Mouse (Mus musculus) embryonic fibroblast, embryonic 13.5 days (primary cell): Measurements from ENCODE around the gene Sgsm3. TPM values are rescaled to one million over a fixed set of nuclear protein-coding genes. Genes with fewer than 3 reads are reported as not detected.
"Not testable (repeated sequence)": the region's sequence is repeated elsewhere in the genome, so short reads cannot be mapped to it uniquely, and the experiment has no call there.

Source experiments
- H3K27ac ChIP-seq: 2 replicates; pipeline ENCODE4 v1.5.1; 2012; ENCODE audit warnings: low read length, control low read depth, inconsistent platforms; ENCODE audit not compliant: insufficient read depth
- H3K4me1 ChIP-seq: 2 replicates; pipeline ENCODE4 v1.6.1; 2011; ENCODE audit warnings: low read length; ENCODE audit not compliant: control insufficient read depth, insufficient read depth
- H3K4me3 ChIP-seq: 2 replicates; pipeline ENCODE4 v1.5.1; 2011; ENCODE audit warnings: mild to moderate bottlenecking, control low read depth, low read length; ENCODE audit not compliant: insufficient read depth
- CTCF ChIP-seq: IDR thresholded peaks from 2 replicates; pipeline ENCODE4 v1.5.1; 2011; ENCODE audit warnings: mild to moderate bottlenecking, control low read depth, low read length, moderate library complexity, borderline replicate concordance; ENCODE audit not compliant: insufficient read depth
- POLR2A ChIP-seq: IDR thresholded peaks from 2 replicates; pipeline ENCODE4 v1.6.1; 2011; ENCODE audit warnings: low read depth, mild to moderate bottlenecking, control low read depth, low read length, moderate library complexity
- polyA plus RNA-seq: library from polyadenylated mRNA; stranded (reverse); fragments of >200 nt; gene quantifications from 2 replicates; pipeline ENCODE4 v1.2.4, GENCODE M21; 2011; ENCODE audit warnings: low read depth; ENCODE audit not compliant: missing spikeins, insufficient read length

Gene Sgsm3
- 18.1 and 19.1 TPM in 2 replicates for polyA plus RNA-seq

- TF ChIP-seq CTCF: no peak
- peak; percentile 81 for TF ChIP-seq POLR2A
- Histone ChIP-seq H3K4me3 (peak within 1 kb of the TSS; percentile 84), H3K27ac (no peak within 1 kb of the TSS), H3K4me1 (peaks cover 5% of the 10 kb centered on the region)
Measured at GRCm38 (mm10) chr15:80977620-80978334, at the start of gene Sgsm3. Gene Sgsm3 (plus strand): TSS chr15:80977765.

GRCm38 (mm10) chr15:80928811-80929355 lies 48.7 kb upstream of the Sgsm3 start:
- Histone ChIP-seq H3K4me3 (no peak overlapping the region), H3K27ac (no peak overlapping the region), H3K4me1 (no peaks in the 10 kb centered on the region; the same call in 1 of the 2 replicates)
- no peak for TF ChIP-seq CTCF
- TF ChIP-seq POLR2A: no peak

- TF ChIP-seq CTCF (no peak), POLR2A (no peak; the same call in 1 of the 2 replicates)
- Histone ChIP-seq H3K4me3 (no peak overlapping the region), H3K4me1 (no peaks in the 10 kb centered on the region; the same call in 1 of the 2 replicates), H3K27ac (0 out of 2 replicates have a peak overlapping the region, but pooled peaks have one; percentile 13)
Measured at GRCm38 (mm10) chr15:80930048-80930571, 47.5 kb upstream of the Sgsm3 start.

- not testable (repeated sequence) for H3K4me3 ChIP-seq
- H3K27ac ChIP-seq: 0 out of 2 replicates have a peak overlapping the region, but pooled peaks have one; percentile 13
Measured at GRCm38 (mm10) chr15:80930676-80931320, 46.8 kb upstream of the Sgsm3 start.

GRCm38 (mm10) chr15:80931345-80931960 lies 46.1 kb upstream of the Sgsm3 start:
- H3K27ac ChIP-seq: no peak overlapping the region
- no peaks in the 10 kb centered on the region; the same call in 1 of the 2 replicates for H3K4me1 ChIP-seq
- no peak overlapping the region for H3K4me3 ChIP-seq
- no peak for TF ChIP-seq CTCF
- TF ChIP-seq POLR2A: no peak

More at GRCm38 (mm10) chr15:80930676-80931320, 46.8 kb upstream of the Sgsm3 start:
- not testable (repeated sequence) for H3K4me1 ChIP-seq

GRCm38 (mm10) chr15:80934841-80935240 lies 42.7 kb upstream of the Sgsm3 start:
- Histone ChIP-seq H3K4me1 (no peaks in the 10 kb centered on the region; the same call in 1 of the 2 replicates), H3K27ac (no peak overlapping the region), H3K4me3 (no peak overlapping the region)
- TF ChIP-seq POLR2A: no peak
- no peak for TF ChIP-seq CTCF

- TF ChIP-seq CTCF (no peak), POLR2A (no peak)
- no peaks in the 10 kb centered on the region for H3K4me1 ChIP-seq
- H3K4me3 ChIP-seq: no peak overlapping the region
- no peak overlapping the region for H3K27ac ChIP-seq
Measured at GRCm38 (mm10) chr15:80936686-80937085, 40.9 kb upstream of the Sgsm3 start.

- no peak for TF ChIP-seq POLR2A
- TF ChIP-seq CTCF: no peak
- no peaks in the 10 kb centered on the region for H3K4me1 ChIP-seq
- no peak overlapping the region for H3K4me3 ChIP-seq
- no peak overlapping the region for H3K27ac ChIP-seq
Measured at GRCm38 (mm10) chr15:80938615-80939014, 39.0 kb upstream of the Sgsm3 start.

- TF ChIP-seq POLR2A: no peak
- TF ChIP-seq CTCF: no peak
- Histone ChIP-seq H3K27ac (no peak overlapping the region), H3K4me3 (no peak overlapping the region), H3K4me1 (no peaks in the 10 kb centered on the region)
Measured at GRCm38 (mm10) chr15:80939401-80939800, 38.2 kb upstream of the Sgsm3 start.
